Mouse (Mus musculus): ENCODE measurements at regions not wholly inside any gene's neighbourhood (a gene's known extent, or its start where the extent isn't known, plus 50 kb on each side); places are given as distances from the start of the nearest gene placed in this dataset.
"Not testable (repeated sequence)": the region's sequence is repeated elsewhere in the genome, so short reads cannot be mapped to it uniquely, and the experiment has no call there.

- TF ChIP-seq POLR2AphosphoS2 (IDR thresholded peaks at IDR 0.05; ENCODE audit: insufficient read length, low read depth) (no peak), MYOG (IDR thresholded peaks at IDR 0.05; ENCODE audit: control insufficient read depth in 1 of 3, insufficient read depth in 1 of 3, insufficient read length in 2 of 3, low read depth in 2 of 3) (no peak), TCF12 (IDR thresholded peaks at IDR 0.05; ENCODE audit: insufficient read depth, poor library complexity, severe bottlenecking) (no peak), POLR2A (IDR thresholded peaks at IDR 0.05; ENCODE audit: insufficient read length, low read depth) (no peak), REST (IDR thresholded peaks at IDR 0.05; ENCODE audit: insufficient read depth, insufficient read length) (no peak), USF1 (IDR thresholded peaks at IDR 0.05; ENCODE audit: low read depth) (no peak), TCF3 (IDR thresholded peaks at IDR 0.05; ENCODE audit: insufficient read length, low read depth) (no peak), MYOD1 (IDR thresholded peaks at IDR 0.05; ENCODE audit: control insufficient read depth in 1 of 3, insufficient read length in 2 of 3, low read depth in 2 of 3) (no peak), E2F4 (IDR thresholded peaks at IDR 0.05; ENCODE audit: insufficient read depth) (no peak), MAX (IDR thresholded peaks at IDR 0.05; ENCODE audit: low read depth) (no peak), CEBPB (IDR thresholded peaks at IDR 0.05; ENCODE audit: insufficient read depth, poor library complexity, severe bottlenecking) (no peak)
Observed at GRCm38 (mm10) chr16:42517321-42517720, 176.9 kb upstream of the Gap43 start.

GRCm38 (mm10) chr16:42515929-42516328, 175.5 kb upstream of the Gap43 start:
- Histone ChIP-seq H3K4me2 (ENCODE audit: low read depth) (no peak overlapping the region), H3K27me3 (ENCODE audit: control insufficient read depth, insufficient read depth, insufficient read length) (no peaks in the 10 kb centered on the region), H3K4me3 (no peak overlapping the region), H3K79me2 (ENCODE audit: control insufficient read depth, insufficient read depth) (no peaks in the 10 kb centered on the region), H3K36me3 (ENCODE audit: control insufficient read depth, insufficient read depth) (no peaks in the 10 kb centered on the region), H3ac (ENCODE audit: control insufficient read depth, insufficient read length) (no peak overlapping the region)
- TF ChIP-seq REST (IDR thresholded peaks at IDR 0.05; ENCODE audit: insufficient read depth, insufficient read length): no peak
- no peak for TF ChIP-seq MYOD1 (IDR thresholded peaks at IDR 0.05; ENCODE audit: control insufficient read depth in 1 of 3, insufficient read length in 2 of 3, low read depth in 2 of 3)
- no peak for TF ChIP-seq TCF3 (IDR thresholded peaks at IDR 0.05; ENCODE audit: insufficient read length, low read depth)
- TF ChIP-seq E2F4 (IDR thresholded peaks at IDR 0.05; ENCODE audit: insufficient read depth): no peak

More at GRCm38 (mm10) chr16:42517321-42517720, 176.9 kb upstream of the Gap43 start:
- no peaks in the 10 kb centered on the region for H3K27me3 ChIP-seq (ENCODE audit: control insufficient read depth, insufficient read depth, insufficient read length)
- H3ac ChIP-seq (ENCODE audit: control insufficient read depth, insufficient read length): no peak overlapping the region
- H3K36me3 ChIP-seq (ENCODE audit: control insufficient read depth, insufficient read depth): no peaks in the 10 kb centered on the region
- H3K4me3 ChIP-seq: no peak overlapping the region
- H3K79me2 ChIP-seq (ENCODE audit: control insufficient read depth, insufficient read depth): no peaks in the 10 kb centered on the region
- no peak overlapping the region for H3K4me2 ChIP-seq (ENCODE audit: low read depth)

GRCm38 (mm10) chr16:42505107-42505506, 164.7 kb upstream of the Gap43 start:
- Histone ChIP-seq H3K4me2 (ENCODE audit: low read depth) (no peak overlapping the region), H3K4me3 (no peak overlapping the region), H3K27me3 (ENCODE audit: control insufficient read depth, insufficient read depth, insufficient read length) (no peaks in the 10 kb centered on the region), H3ac (ENCODE audit: control insufficient read depth, insufficient read length) (no peak overlapping the region), H3K79me2 (ENCODE audit: control insufficient read depth, insufficient read depth) (no peaks in the 10 kb centered on the region), H3K36me3 (ENCODE audit: control insufficient read depth, insufficient read depth) (no peaks in the 10 kb centered on the region)
- TF ChIP-seq REST (IDR thresholded peaks at IDR 0.05; ENCODE audit: insufficient read depth, insufficient read length) (no peak), USF1 (IDR thresholded peaks at IDR 0.05; ENCODE audit: low read depth) (no peak), MAX (IDR thresholded peaks at IDR 0.05; ENCODE audit: low read depth) (no peak), TCF3 (IDR thresholded peaks at IDR 0.05; ENCODE audit: insufficient read length, low read depth) (no peak), MYOG (IDR thresholded peaks at IDR 0.05; ENCODE audit: control insufficient read depth in 1 of 3, insufficient read depth in 1 of 3, insufficient read length in 2 of 3, low read depth in 2 of 3) (no peak), E2F4 (IDR thresholded peaks at IDR 0.05; ENCODE audit: insufficient read depth) (no peak), CEBPB (IDR thresholded peaks at IDR 0.05; ENCODE audit: insufficient read depth, poor library complexity, severe bottlenecking) (no peak), TCF12 (IDR thresholded peaks at IDR 0.05; ENCODE audit: insufficient read depth, poor library complexity, severe bottlenecking) (no peak), POLR2AphosphoS2 (IDR thresholded peaks at IDR 0.05; ENCODE audit: insufficient read length, low read depth) (no peak), SRF (IDR thresholded peaks at IDR 0.05; ENCODE audit: control insufficient read depth, insufficient read length, low read depth) (no peak), POLR2A (IDR thresholded peaks at IDR 0.05; ENCODE audit: insufficient read length, low read depth) (no peak), MYOD1 (IDR thresholded peaks at IDR 0.05; ENCODE audit: control insufficient read depth in 1 of 3, insufficient read length in 2 of 3, low read depth in 2 of 3) (no peak)

GRCm38 (mm10) chr16:42501713-42502112, 161.3 kb upstream of the Gap43 start:
- H3K27me3 ChIP-seq (ENCODE audit: control insufficient read depth, insufficient read depth, insufficient read length): no peaks in the 10 kb centered on the region
- H3K4me2 ChIP-seq (ENCODE audit: low read depth): no peak overlapping the region
- no peak overlapping the region for H3K4me3 ChIP-seq
- no peaks in the 10 kb centered on the region for H3K79me2 ChIP-seq (ENCODE audit: control insufficient read depth, insufficient read depth)
- no peaks in the 10 kb centered on the region for H3K36me3 ChIP-seq (ENCODE audit: control insufficient read depth, insufficient read depth)
- no peak overlapping the region for H3ac ChIP-seq (ENCODE audit: control insufficient read depth, insufficient read length)
- no peak for TF ChIP-seq TCF3 (IDR thresholded peaks at IDR 0.05; ENCODE audit: insufficient read length, low read depth)
- no peak for TF ChIP-seq USF1 (IDR thresholded peaks at IDR 0.05; ENCODE audit: low read depth)
- TF ChIP-seq MYOG (IDR thresholded peaks at IDR 0.05; ENCODE audit: control insufficient read depth in 1 of 3, insufficient read depth in 1 of 3, insufficient read length in 2 of 3, low read depth in 2 of 3): no peak
- TF ChIP-seq POLR2AphosphoS2 (IDR thresholded peaks at IDR 0.05; ENCODE audit: insufficient read length, low read depth): no peak
- TF ChIP-seq MAX (IDR thresholded peaks at IDR 0.05; ENCODE audit: low read depth): no peak
- TF ChIP-seq REST (IDR thresholded peaks at IDR 0.05; ENCODE audit: insufficient read depth, insufficient read length): no peak
- TF ChIP-seq POLR2A (IDR thresholded peaks at IDR 0.05; ENCODE audit: insufficient read length, low read depth): no peak
- TF ChIP-seq MYOD1 (IDR thresholded peaks at IDR 0.05; ENCODE audit: control insufficient read depth in 1 of 3, insufficient read length in 2 of 3, low read depth in 2 of 3): no peak
- TF ChIP-seq TCF12 (IDR thresholded peaks at IDR 0.05; ENCODE audit: insufficient read depth, poor library complexity, severe bottlenecking): no peak
- no peak for TF ChIP-seq E2F4 (IDR thresholded peaks at IDR 0.05; ENCODE audit: insufficient read depth)
- no peak for TF ChIP-seq CEBPB (IDR thresholded peaks at IDR 0.05; ENCODE audit: insufficient read depth, poor library complexity, severe bottlenecking)
- no peak for TF ChIP-seq SRF (IDR thresholded peaks at IDR 0.05; ENCODE audit: control insufficient read depth, insufficient read length, low read depth)

GRCm38 (mm10) chr16:42501109-42501508, 160.7 kb upstream of the Gap43 start:
- not testable (repeated sequence) for H3K27me3 ChIP-seq (ENCODE audit: control insufficient read depth, insufficient read depth, insufficient read length); H3K79me2 ChIP-seq (ENCODE audit: control insufficient read depth, insufficient read depth)

More at GRCm38 (mm10) chr16:42501109-42501508, 160.7 kb upstream of the Gap43 start:
- H3ac ChIP-seq (ENCODE audit: control insufficient read depth, insufficient read length); H3K4me3 ChIP-seq; H3K36me3 ChIP-seq (ENCODE audit: control insufficient read depth, insufficient read depth); H3K4me2 ChIP-seq (ENCODE audit: low read depth): not testable (repeated sequence)

Data from myocyte (in vitro differentiated cells).